Mouse (Mus musculus) cerebellum, adult 2 months (tissue): ENCODE results near the gene Smpdl3b.
"Not testable (repeated sequence)": the region's sequence is repeated elsewhere in the genome, so short reads cannot be mapped to it uniquely, and the experiment has no call there.

ENCODE experiments used
- CTCF ChIP-seq: fragments of 200-500 bp; IDR thresholded peaks from 2 replicates; pipeline ENCODE4 v1.5.1; 2011; ENCODE audit warnings: low read depth, mild to moderate bottlenecking, control low read depth, low read length, moderate library complexity, borderline replicate concordance; ENCODE audit not compliant: insufficient read depth
- POLR2A ChIP-seq: fragments of 200-500 bp; IDR thresholded peaks from 2 replicates; pipeline ENCODE4 v1.6.1; 2011; ENCODE audit warnings: low read length, control low read depth, borderline replicate concordance; ENCODE audit not compliant: insufficient read depth

GRCm38 (mm10) chr4:132793322-132794004 lies 36.4 kb upstream of the Smpdl3b start:
- TF ChIP-seq CTCF, POLR2A: not testable (repeated sequence)
